Mouse (Mus musculus) MEL (cell line): ENCODE data around the gene N4bp3. TPM values are rescaled to one million over a fixed set of nuclear protein-coding genes. Genes with fewer than 3 reads are reported as not detected.

Experiments
- DNase-seq: peaks from one replicate; pipeline ENCODE4 v3.0.0; 2011; ENCODE audit warnings: low read depth, low spot score
- H3K27ac ChIP-seq: 2 replicates; pipeline ENCODE4 v1.5.1; 2012; ENCODE audit warnings: low read depth, mild to moderate bottlenecking, control low read depth, low read length, moderate library complexity; ENCODE audit not compliant: control insufficient read depth
- H3K27me3 ChIP-seq, 2 experiments: fragments of 150-350 bp in 1 of 2; sonication (generic) in 1 of 2; 2 replicates each; pipeline ENCODE4 v1.6.1; 2012; ENCODE audit warnings: low read length in 2 of 2, mild to moderate bottlenecking in 2 of 2, improper control_type of control experiment in 1 of 2, moderate library complexity in 1 of 2; ENCODE audit not compliant: insufficient read depth in 2 of 2, control insufficient read depth in 1 of 2
- H3K36me3 ChIP-seq, 2 experiments: 2 replicates each; pipeline ENCODE4 v1.6.1; 2012 to 2014; ENCODE audit warnings: low read length in 2 of 2, improper control_type of control experiment in 1 of 2, inconsistent platforms in 1 of 2, mild to moderate bottlenecking in 1 of 2; ENCODE audit not compliant: insufficient read depth in 2 of 2, control insufficient read depth in 1 of 2
- H3K4me1 ChIP-seq, 2 experiments: fragments of 150-350 bp in 1 of 2; sonication (generic) in 1 of 2; 2 replicates each; pipeline ENCODE4 v1.6.1; 2012; ENCODE audit warnings: low read length in 2 of 2, improper control_type of control experiment in 1 of 2, mild to moderate bottlenecking in 1 of 2; ENCODE audit not compliant: insufficient read depth in 2 of 2, control insufficient read depth in 1 of 2
- H3K4me3 ChIP-seq, 2 experiments: fragments of 150-350 bp in 1 of 2; sonication (generic) in 1 of 2; 2 replicates each; pipeline ENCODE4 v1.5.1; 2012; ENCODE audit warnings: low read depth in 2 of 2, low read length in 2 of 2, mild to moderate bottlenecking in 2 of 2, moderate library complexity in 2 of 2, control low read depth in 1 of 2, improper control_type of control experiment in 1 of 2; ENCODE audit not compliant: control insufficient read depth in 1 of 2, insufficient read depth in 1 of 2
- H3K79me2 ChIP-seq: 2 replicates; pipeline ENCODE4 v1.6.1; 2012; ENCODE audit warnings: mild to moderate bottlenecking, low read length, moderate library complexity; ENCODE audit not compliant: control insufficient read depth, poor library complexity, insufficient read depth
- H3K9ac ChIP-seq: 2 replicates; pipeline ENCODE4 v1.6.1; 2012; ENCODE audit warnings: low read depth, mild to moderate bottlenecking, control low read depth, low read length, moderate library complexity; ENCODE audit not compliant: control insufficient read depth, poor library complexity, severe bottlenecking
- H3K9me3 ChIP-seq: fragments of 150-350 bp; sonication (generic); replicated peaks from 2 replicates; pipeline ENCODE4 v1.6.1; 2012; ENCODE audit warnings: mild to moderate bottlenecking, low read length, improper control_type of control experiment, moderate library complexity; ENCODE audit not compliant: insufficient read depth
- BHLHE40 ChIP-seq: IDR thresholded peaks from 2 replicates; pipeline ENCODE4 v1.6.1; 2012; ENCODE audit warnings: low read depth, mild to moderate bottlenecking, inconsistent platforms, low read length, improper control_type of control experiment, borderline replicate concordance
- CHD1 ChIP-seq: IDR thresholded peaks from 2 replicates; pipeline ENCODE4 v1.6.1; 2012; ENCODE audit warnings: low read depth, mild to moderate bottlenecking, inconsistent platforms, low read length, improper control_type of control experiment
- CHD2 ChIP-seq: IDR thresholded peaks from 2 replicates; pipeline ENCODE4 v1.6.1; 2011; ENCODE audit warnings: low read length, improper control_type of control experiment
- CTCF ChIP-seq, 3 experiments: IDR thresholded peaks in 2 of 3; conservative IDR thresholded peaks in 1 of 3; 2 replicates each; pipeline ENCODE4 v1.5.1; 2011 to 2012; ENCODE audit warnings: low read length in 3 of 3, low read depth in 2 of 3, mild to moderate bottlenecking in 2 of 3, improper control_type of control experiment in 1 of 3, inconsistent platforms in 1 of 3, mixed read lengths in 1 of 3, moderate library complexity in 1 of 3; ENCODE audit not compliant: control insufficient read depth in 1 of 3, insufficient read depth in 1 of 3, poor library complexity in 1 of 3, severe bottlenecking in 1 of 3
- E2F4 ChIP-seq: IDR thresholded peaks from 2 replicates; pipeline ENCODE4 v1.6.1; 2011; ENCODE audit warnings: low read depth, low read length, improper control_type of control experiment, borderline replicate concordance
- ELF1 ChIP-seq: IDR thresholded peaks from 2 replicates; pipeline ENCODE4 v1.6.1; 2014; ENCODE audit warnings: low read depth, mild to moderate bottlenecking, inconsistent platforms, low read length, improper control_type of control experiment, moderate library complexity
- EP300 ChIP-seq, 2 experiments: IDR thresholded peaks; 2 replicates each; pipeline ENCODE4 v1.6.1; 2011; ENCODE audit warnings: improper control_type of control experiment in 2 of 2, low read length in 2 of 2, low read depth in 1 of 2, mild to moderate bottlenecking in 1 of 2
- ETS1 ChIP-seq: IDR thresholded peaks from 2 replicates; pipeline ENCODE4 v1.6.1; 2012; ENCODE audit warnings: low read depth, mild to moderate bottlenecking, inconsistent platforms, low read length, improper control_type of control experiment, moderate library complexity
- GABPA ChIP-seq: IDR thresholded peaks from 2 replicates; pipeline ENCODE4 v1.6.1; 2012; ENCODE audit warnings: low read depth, mild to moderate bottlenecking, inconsistent platforms, low read length, improper control_type of control experiment, moderate library complexity
- GATA1 ChIP-seq: IDR thresholded peaks from 2 replicates; pipeline ENCODE4 v1.6.1; 2011; ENCODE audit warnings: low read depth, low read length, improper control_type of control experiment
- HCFC1 ChIP-seq: IDR thresholded peaks from 2 replicates; pipeline ENCODE4 v1.6.1; 2012; ENCODE audit warnings: low read depth, mild to moderate bottlenecking, inconsistent platforms, low read length, improper control_type of control experiment, moderate library complexity
- JUND ChIP-seq: IDR thresholded peaks from 2 replicates; pipeline ENCODE4 v1.6.1; 2011; ENCODE audit warnings: low read depth, mild to moderate bottlenecking, improper control_type of control experiment, low read length
- KAT2A ChIP-seq: conservative IDR thresholded peaks from 2 replicates; pipeline ENCODE4 v1.6.1; 2012; ENCODE audit warnings: low read depth, low read length, improper control_type of control experiment, inconsistent platforms
- MAFK ChIP-seq: IDR thresholded peaks from 2 replicates; pipeline ENCODE4 v1.6.1; 2011; ENCODE audit warnings: low read depth, mild to moderate bottlenecking, low read length, improper control_type of control experiment, borderline replicate concordance
- MAX ChIP-seq: IDR thresholded peaks from 2 replicates; pipeline ENCODE4 v1.6.1; 2011; ENCODE audit warnings: low read length, improper control_type of control experiment
- MAZ ChIP-seq: IDR thresholded peaks from 2 replicates; pipeline ENCODE4 v1.6.1; 2012; ENCODE audit warnings: low read depth, mild to moderate bottlenecking, inconsistent platforms, low read length, improper control_type of control experiment
- MEF2A ChIP-seq: IDR thresholded peaks from 2 replicates; pipeline ENCODE4 v1.6.1; 2014; ENCODE audit warnings: low read depth, mild to moderate bottlenecking, inconsistent platforms, low read length, improper control_type of control experiment; ENCODE audit not compliant: poor library complexity, insufficient replicate concordance, severe bottlenecking; ENCODE audit errors: extremely low read depth
- MXI1 ChIP-seq: IDR thresholded peaks from 2 replicates; pipeline ENCODE4 v1.6.1; 2011; ENCODE audit warnings: mild to moderate bottlenecking, low read depth, low read length, improper control_type of control experiment
- MYB ChIP-seq: IDR thresholded peaks from 2 replicates; pipeline ENCODE4 v1.6.1; 2011; ENCODE audit warnings: mild to moderate bottlenecking, low read depth, low read length, improper control_type of control experiment
- NELFE ChIP-seq: IDR thresholded peaks from 2 replicates; pipeline ENCODE4 v1.6.1; 2011; ENCODE audit warnings: low read depth, low read length, improper control_type of control experiment
- NRF1 ChIP-seq: IDR thresholded peaks from 2 replicates; pipeline ENCODE4 v1.6.1; 2014; ENCODE audit warnings: low read depth, mild to moderate bottlenecking, inconsistent platforms, low read length, improper control_type of control experiment, moderate library complexity; ENCODE audit not compliant: poor library complexity, insufficient read depth, severe bottlenecking
- POLR2A ChIP-seq, 2 experiments: IDR thresholded peaks; 2 replicates each; pipeline ENCODE4 v1.6.1; 2011 to 2012; ENCODE audit warnings: low read length in 2 of 2, mild to moderate bottlenecking in 2 of 2, control low read depth in 1 of 2, improper control_type of control experiment in 1 of 2, low read depth in 1 of 2, moderate library complexity in 1 of 2; ENCODE audit not compliant: control insufficient read depth in 1 of 2, insufficient read depth in 1 of 2, poor library complexity in 1 of 2
- POLR2AphosphoS2 ChIP-seq: IDR thresholded peaks from 2 replicates; pipeline ENCODE4 v1.6.1; 2011; ENCODE audit warnings: low read length, improper control_type of control experiment
- POLR2AphosphoS5 ChIP-seq: IDR thresholded peaks from 2 replicates; pipeline ENCODE4 v1.6.1; 2012; ENCODE audit warnings: low read depth, borderline replicate concordance, mild to moderate bottlenecking, inconsistent platforms, low read length, moderate library complexity, mixed read lengths
- RAD21 ChIP-seq: IDR thresholded peaks from 2 replicates; pipeline ENCODE4 v1.6.1; 2011; ENCODE audit warnings: mild to moderate bottlenecking, low read depth, low read length, improper control_type of control experiment
- SIN3A ChIP-seq: IDR thresholded peaks from 2 replicates; pipeline ENCODE4 v1.6.1; 2012; ENCODE audit warnings: low read length, improper control_type of control experiment, inconsistent platforms
- SMC3 ChIP-seq: IDR thresholded peaks from 2 replicates; pipeline ENCODE4 v1.6.1; 2011; ENCODE audit warnings: low read depth, low read length, improper control_type of control experiment
- TAL1 ChIP-seq: IDR thresholded peaks from 2 replicates; pipeline ENCODE4 v1.6.1; 2012; ENCODE audit warnings: mild to moderate bottlenecking, inconsistent platforms, low read length, moderate library complexity, mixed read lengths
- TBP ChIP-seq: IDR thresholded peaks from 2 replicates; pipeline ENCODE4 v1.8.0; 2011; ENCODE audit warnings: low read depth, low read length, improper control_type of control experiment
- TCF12 ChIP-seq: IDR thresholded peaks from 2 replicates; pipeline ENCODE4 v1.6.1; 2014; ENCODE audit warnings: low read depth, mild to moderate bottlenecking, inconsistent platforms, low read length, improper control_type of control experiment, moderate library complexity
- UBTF ChIP-seq: IDR thresholded peaks from 2 replicates; pipeline ENCODE4 v1.6.1; 2012; ENCODE audit warnings: low read depth, mild to moderate bottlenecking, inconsistent platforms, low read length, improper control_type of control experiment, moderate library complexity, borderline replicate concordance; ENCODE audit not compliant: insufficient read depth
- USF1 ChIP-seq: IDR thresholded peaks from 2 replicates; pipeline ENCODE4 v1.6.1; 2014; ENCODE audit warnings: low read depth, mild to moderate bottlenecking, inconsistent platforms, low read length, improper control_type of control experiment, moderate library complexity
- USF2 ChIP-seq, 2 experiments: IDR thresholded peaks; 2 replicates each; pipeline ENCODE4 v1.6.1; 2011 to 2012; ENCODE audit warnings: improper control_type of control experiment in 2 of 2, low read length in 2 of 2, borderline replicate concordance in 1 of 2, inconsistent platforms in 1 of 2, low read depth in 1 of 2, mild to moderate bottlenecking in 1 of 2; ENCODE audit not compliant: insufficient read depth in 1 of 2
- ZC3H11A ChIP-seq: IDR thresholded peaks from 2 replicates; pipeline ENCODE4 v1.6.1; 2012; ENCODE audit warnings: low read depth, mild to moderate bottlenecking, inconsistent platforms, low read length, improper control_type of control experiment
- ZKSCAN1 ChIP-seq: IDR thresholded peaks from 2 replicates; pipeline ENCODE4 v1.6.1; 2012; ENCODE audit warnings: low read depth, mild to moderate bottlenecking, inconsistent platforms, low read length, improper control_type of control experiment, moderate library complexity
- ZMIZ1 ChIP-seq: IDR thresholded peaks from 2 replicates; pipeline ENCODE4 v1.6.1; 2012; ENCODE audit warnings: low read depth, mild to moderate bottlenecking, inconsistent platforms, low read length, improper control_type of control experiment, moderate library complexity
- polyA plus RNA-seq, 2 experiments: library from polyadenylated mRNA; stranded (reverse) in 1 of 2; unstranded in 1 of 2; fragments of >175 nt in 1 of 2; fragments of >200 nt in 1 of 2; gene quantifications; 2 replicates each; pipeline versions ENCODE4 v1.2.1 to v1.2.4; 2012; ENCODE audit warnings: low replicate concordance in 2 of 2, low read depth in 1 of 2; ENCODE audit not compliant: insufficient read length in 2 of 2, insufficient read depth in 1 of 2, missing spikeins in 1 of 2
- total RNA-seq: library from RNA; depleted of rRNA; stranded (reverse); fragments of 300-350 nt; gene quantifications from 2 replicates; pipeline ENCODE4 v1.2.3, GENCODE M21; 2012

Gene N4bp3
- total and polyA plus RNA-seq, 3 experiments: 6.9 to 11.5 TPM; not detected in 1

DNA sequence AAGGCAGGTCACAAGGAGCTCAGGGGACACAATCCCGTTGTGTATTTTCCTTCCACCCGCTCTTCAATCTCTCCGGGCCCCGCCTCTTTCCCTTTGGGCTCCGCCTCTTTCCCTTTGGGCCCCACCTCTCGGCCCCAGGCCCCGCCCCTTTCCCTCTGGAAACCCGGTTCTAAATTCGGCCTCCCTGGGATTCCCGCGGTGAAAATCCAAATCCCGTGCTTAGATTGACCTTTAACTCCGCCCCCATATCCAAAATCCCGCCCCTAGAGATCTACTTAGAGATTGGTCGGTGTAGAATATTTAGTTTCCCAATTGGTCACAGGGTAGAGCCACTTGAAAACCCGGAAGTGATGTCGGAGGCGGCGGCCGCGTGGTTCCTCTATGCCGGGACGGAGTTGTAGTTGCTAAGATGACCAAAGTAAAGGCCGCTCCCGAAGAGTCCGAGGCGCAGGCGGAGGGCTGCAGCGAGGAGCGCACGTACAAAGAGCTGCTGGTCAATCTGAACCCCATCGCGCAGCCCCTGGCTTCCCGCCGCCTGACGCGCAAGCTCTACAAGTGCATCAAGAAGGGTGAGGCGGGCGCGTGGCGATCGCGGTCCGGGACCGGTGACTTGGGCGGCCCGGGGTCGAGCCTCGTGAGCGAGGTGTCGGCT, 31.1 kb downstream of the N4bp3 start, which contains the start of gene Nhp2:
TSS of gene Nhp2 (plus strand) at position 327 of the 652 bp plus-strand sequence.
- peaks cover 11 to 33% of the 10 kb centered on the region in 2 experiments for H3K36me3 ChIP-seq
- H3K27ac ChIP-seq: peak within 1 kb of the TSS; percentile 57
- no peaks in the 10 kb centered on the region for H3K27me3 ChIP-seq
- H3K4me1 ChIP-seq: peaks cover 9 to 34% of the 10 kb centered on the region in 2 experiments
- DNase-seq: peak; percentile 100
- H3K9ac ChIP-seq: peak within 1 kb of the TSS; percentile 89
- peak within 1 kb of the TSS; percentile 81 to 89 for H3K4me3 ChIP-seq
- H3K79me2 ChIP-seq: peaks cover 33% of the 10 kb centered on the region
- H3K9me3 ChIP-seq: no peaks in the 10 kb centered on the region
- TF ChIP-seq POLR2A (IDR thresholded peaks at IDR 0.05; ENCODE audit: control insufficient read depth in 1 of 2, insufficient read depth in 1 of 2, low read depth in 1 of 2, low read length in 2 of 2, poor library complexity in 1 of 2) (peak; percentile 69 to 98), GATA1 (0 out of 2 replicates have a peak, but pooled peaks have one; percentile 6), MEF2A (0 out of 2 replicates have a peak, but pooled peaks have one; percentile 27), MAZ (peak; percentile 66; the same call in 1 of the 2 replicates), POLR2AphosphoS5 (no peak), ELF1 (peak; percentile 97), UBTF (peak; percentile 69; the same call in 1 of the 2 replicates), E2F4 (peak; percentile 31), TCF12 (peak; percentile 52), ZMIZ1 (peak; percentile 73), MAX (peak; percentile 96), GABPA (no peak), TAL1 (no peak), EP300 (IDR thresholded peaks at IDR 0.05; ENCODE audit: low read depth in 1 of 2, low read length in 2 of 2) (no peak), CTCF (IDR thresholded peaks at IDR 0.05 in 2 of 3, conservative IDR thresholded peaks at IDR 0.05 in 1 of 3; ENCODE audit: control insufficient read depth in 1 of 3, insufficient read depth in 1 of 3, low read depth in 2 of 3, low read length in 3 of 3, poor library complexity in 1 of 3, severe bottlenecking in 1 of 3) (no peak), USF2 (IDR thresholded peaks at IDR 0.05; ENCODE audit: borderline replicate concordance in 1 of 2, insufficient read depth in 1 of 2, low read depth in 1 of 2, low read length in 2 of 2) (no peak), HCFC1 (peak; percentile 86), MXI1 (peak; percentile 100), TBP (peak; percentile 87), CHD1 (no peak), MYB (no peak), JUND (no peak), ZKSCAN1 (no peak), POLR2AphosphoS2 (peak; percentile 87), NELFE (peak; percentile 91), RAD21 (no peak), KAT2A (peak; percentile 51), ETS1 (peak; percentile 42; the same call in 1 of the 2 replicates), MAFK (no peak), CHD2 (peak; percentile 84), USF1 (peak; percentile 74), NRF1 (0 out of 2 replicates have a peak, but pooled peaks have one; percentile 20), SIN3A (peak; percentile 99), SMC3 (no peak), BHLHE40 (no peak; the same call in 1 of the 2 replicates), ZC3H11A (no peak)
